Mouse (Mus musculus): Measurements from ENCODE around the gene Gm47189.
"Not testable (repeated sequence)": the region's sequence is repeated elsewhere in the genome, so short reads cannot be mapped to it uniquely, and the experiment has no call there.

Gm47189 gene

DNA sequence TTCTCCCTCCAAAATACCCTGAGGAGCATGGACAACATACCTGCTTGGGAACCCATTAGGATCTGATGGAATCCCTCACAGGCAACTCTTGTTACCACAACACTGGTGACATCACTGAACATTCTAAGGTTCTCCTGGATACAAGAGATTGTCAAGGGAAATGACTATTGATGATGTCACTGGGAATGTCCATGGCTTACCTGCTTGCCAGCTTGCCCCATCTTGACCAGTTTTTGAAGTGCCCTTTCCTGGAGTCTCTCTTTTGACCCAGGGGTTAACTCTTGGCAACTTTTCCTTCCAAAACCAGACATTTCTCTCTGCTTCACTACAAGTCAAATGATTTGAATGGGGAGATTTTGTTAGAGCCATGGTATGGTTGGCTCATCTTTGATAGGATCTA, at the start of gene Gm47189:
Gm47189 (minus strand) TSS at position 101 of the 400 bp plus-strand sequence.
- not testable (repeated sequence) for DNase-seq

DNA sequence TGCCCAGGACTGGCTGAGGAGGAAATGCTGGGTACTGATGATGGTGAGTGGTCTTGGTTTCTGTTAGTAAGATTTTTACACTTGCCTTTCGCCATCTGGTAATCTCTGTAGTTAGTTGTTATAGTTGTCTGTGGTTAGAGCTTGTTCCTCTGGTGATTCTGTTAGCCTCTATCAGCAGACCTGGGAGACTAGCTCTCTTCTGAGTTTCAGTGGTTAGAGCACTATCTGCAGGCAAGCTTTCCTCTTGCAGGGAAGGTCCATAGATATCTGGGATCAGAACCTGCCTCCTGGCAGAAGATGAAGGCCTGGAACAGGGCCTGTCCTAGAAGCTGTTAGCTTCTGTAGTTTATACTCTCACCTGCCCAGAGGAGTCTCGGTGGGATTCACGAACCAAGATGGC, 16.3 kb downstream of the Gm47189 start:
- DNase-seq: not testable (repeated sequence)

DNA sequence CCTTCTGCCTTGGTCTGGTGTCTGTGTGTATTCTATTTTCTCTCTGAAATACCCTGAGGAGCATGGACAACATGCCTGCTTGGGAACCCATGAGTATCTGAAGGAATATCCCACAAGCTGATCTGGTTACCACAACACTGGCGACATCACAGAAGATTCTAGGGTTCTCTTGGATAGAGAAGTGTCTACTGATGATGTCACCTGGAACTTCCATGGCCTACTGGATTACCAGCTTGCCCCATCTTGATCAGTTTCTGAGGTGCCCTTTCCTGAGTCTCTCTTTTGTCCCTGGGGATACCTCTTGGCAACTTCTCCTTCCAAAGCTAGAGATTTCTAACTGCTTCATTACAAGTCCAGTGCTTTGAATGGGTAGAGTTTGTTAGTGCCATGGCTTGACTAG, 21.7 kb downstream of the Gm47189 start, which contains the start of gene Gm7929:
Gm7929 (minus strand) TSS at position 101 of the 400 bp plus-strand sequence.
- DNase-seq: not testable (repeated sequence)

DNA sequence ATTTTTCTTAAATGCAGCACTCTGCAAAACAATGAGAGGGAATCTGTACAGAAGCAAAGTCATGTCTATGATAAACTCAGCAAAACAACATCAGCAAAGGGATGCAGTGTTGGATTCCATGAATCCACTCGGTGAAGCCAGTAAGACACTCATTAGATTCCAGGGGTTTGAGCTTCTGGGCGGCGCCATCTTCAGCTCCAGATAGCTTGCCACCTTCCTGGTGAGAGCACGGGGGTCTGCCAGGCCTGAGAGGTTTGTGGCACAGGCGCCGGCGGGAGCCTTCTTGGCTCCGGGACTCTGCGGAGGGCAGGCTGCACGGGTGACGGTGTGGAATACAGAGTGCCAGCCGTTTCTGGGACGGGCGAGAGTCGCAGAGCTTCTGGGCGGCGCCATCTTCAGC, 48.8 kb downstream of the Gm47189 start:
- not testable (repeated sequence) for DNase-seq

DNA sequence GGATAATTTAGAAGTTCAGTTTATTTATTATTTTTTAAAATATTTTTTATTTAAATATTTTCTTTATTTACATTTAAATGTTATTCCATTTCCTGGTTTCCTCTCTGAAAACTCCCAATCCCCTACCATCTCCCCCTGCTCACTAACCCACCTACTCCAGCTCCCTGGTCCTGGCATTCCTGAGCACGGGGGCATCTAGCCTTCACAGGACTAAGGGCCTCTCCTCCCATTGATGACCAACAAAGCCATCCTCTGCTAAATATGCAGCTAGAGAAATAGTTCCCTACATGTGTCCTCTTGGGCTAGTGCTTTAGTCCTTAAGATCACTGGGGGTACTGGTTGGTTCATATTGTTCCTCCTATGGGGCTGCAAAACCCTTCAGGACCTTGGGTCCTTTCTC, 55.1 kb downstream of the Gm47189 start:
- not testable (repeated sequence) for DNase-seq

Measured in lung, postnatal 36 days (tissue).